Mouse (Mus musculus) cerebellum, postnatal 4 days (tissue): ENCODE data around the gene Gdf15.
A peak's percentile ranks its signal among the peaks of the same experiment; 100 is the strongest.

Experiments used
- DNase-seq, 2 experiments: peaks; one replicate each; pipeline ENCODE4 v3.0.0; 2022; ENCODE audit warnings: low spot score in 2 of 2, mixed read lengths in 1 of 2

Gene Gdf15

DNA sequence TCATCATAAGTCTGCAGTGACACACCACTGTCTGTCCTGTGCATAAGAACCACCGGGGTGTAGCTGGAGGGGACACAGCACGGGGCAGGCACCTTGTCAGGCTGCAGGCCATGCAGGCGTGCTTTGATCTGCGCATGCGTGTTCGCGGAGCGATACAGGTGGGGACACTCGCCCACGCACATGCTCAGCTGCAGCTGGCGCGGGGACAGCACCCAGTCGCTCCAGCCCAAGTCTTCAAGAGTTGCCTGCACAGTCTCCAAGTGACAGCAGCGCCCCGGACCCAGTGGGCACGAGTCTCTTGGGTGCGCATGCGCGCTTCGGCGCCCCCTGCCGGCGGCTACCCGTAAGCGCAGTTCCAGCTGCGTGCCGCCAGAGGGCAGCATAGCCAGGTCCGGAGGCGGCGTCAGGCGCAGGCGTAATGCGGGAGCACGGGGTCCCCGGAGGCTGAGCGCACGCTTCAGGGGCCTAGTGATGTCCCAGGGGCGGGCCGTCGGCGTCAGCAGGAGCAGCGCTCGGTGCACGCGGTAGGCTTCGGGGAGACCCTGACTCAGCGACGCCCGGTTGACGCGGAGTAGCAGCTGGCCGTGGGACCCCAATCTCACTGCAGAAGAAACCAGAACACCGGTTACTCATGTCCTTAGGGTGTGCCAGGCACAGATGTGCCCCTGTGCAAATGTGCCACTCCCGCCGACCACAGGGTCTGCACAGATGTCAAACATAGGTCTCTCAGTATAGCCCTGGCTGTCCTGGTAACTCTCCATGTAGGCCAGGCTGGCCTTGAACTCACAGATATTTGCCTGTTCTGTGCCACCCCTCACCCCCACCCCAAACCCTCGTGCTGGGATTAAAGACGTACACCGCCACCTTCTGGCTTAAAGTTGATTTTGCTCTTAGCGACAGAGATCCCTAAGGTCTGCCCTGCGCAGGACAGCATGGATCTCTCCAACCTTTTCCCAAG, 2.4 kb downstream of the Gdf15 start:
- peak; percentile 79 to 92 for DNase-seq

DNA sequence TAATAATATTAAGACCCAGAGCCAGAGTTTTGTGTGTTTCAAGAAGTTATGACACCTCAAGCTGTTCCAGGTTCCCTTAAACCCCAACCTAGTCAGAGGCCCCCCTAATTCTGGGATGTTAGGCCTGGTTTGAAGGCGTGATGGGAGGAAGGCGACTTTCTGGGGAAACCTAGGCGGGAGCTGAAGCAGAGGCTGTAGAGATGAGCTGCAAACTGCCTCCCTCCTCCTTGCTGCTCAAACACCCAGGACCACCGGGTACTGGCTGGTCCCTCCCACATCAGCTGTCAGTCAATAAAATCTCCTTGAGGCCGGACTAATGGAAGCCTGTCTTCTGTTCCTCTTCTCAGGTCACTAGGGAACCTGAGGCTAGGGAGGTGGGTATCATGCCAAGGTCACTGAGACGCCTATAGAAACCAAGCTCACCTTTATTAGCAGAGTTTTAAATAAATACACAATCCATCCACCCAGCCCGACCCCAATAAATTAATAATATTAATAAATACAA, 3.2 kb downstream of the Gdf15 start:
- no peak for DNase-seq

DNA sequence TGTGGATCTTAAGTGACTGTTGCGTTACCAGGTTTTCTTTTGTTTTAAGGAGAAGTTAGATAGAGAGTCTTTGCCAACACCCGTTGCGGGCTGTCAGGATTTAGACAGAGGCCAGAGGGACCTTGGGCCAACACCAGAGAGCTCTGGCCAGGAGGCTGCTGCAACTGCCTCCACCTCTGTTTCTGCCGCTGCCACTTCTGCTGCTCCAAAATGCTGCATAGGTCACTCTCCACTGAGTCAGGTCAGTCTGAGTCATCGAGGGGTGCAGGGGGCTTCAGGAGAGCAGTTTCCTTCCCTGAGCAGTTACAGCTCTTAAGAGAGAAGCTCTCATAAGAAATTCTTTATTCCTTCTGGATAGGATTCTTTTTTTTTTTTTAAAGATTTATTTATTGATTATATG, 5.2 kb downstream of the Gdf15 start:
- DNase-seq: no peak

DNA sequence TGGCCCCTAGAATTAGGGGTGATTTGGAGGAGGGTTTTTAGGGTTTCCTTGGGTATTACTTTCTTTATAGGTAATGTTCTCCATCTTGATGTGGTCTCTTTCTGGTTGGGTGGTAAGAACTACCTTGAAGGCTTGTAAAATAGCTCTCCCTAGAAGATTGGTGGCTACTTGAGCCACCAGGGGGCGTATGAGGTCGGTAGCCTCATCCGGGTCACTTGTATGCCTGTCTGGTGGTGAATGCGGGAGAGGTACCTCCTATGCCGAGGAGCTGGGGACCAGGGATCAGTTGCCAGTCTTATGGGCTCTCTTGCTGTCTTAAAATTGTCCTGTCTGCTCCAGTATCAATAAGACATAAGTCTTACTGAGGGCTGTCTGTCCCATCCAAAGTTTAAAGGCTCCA, 7.2 kb downstream of the Gdf15 start:
- DNase-seq: no peak

DNA sequence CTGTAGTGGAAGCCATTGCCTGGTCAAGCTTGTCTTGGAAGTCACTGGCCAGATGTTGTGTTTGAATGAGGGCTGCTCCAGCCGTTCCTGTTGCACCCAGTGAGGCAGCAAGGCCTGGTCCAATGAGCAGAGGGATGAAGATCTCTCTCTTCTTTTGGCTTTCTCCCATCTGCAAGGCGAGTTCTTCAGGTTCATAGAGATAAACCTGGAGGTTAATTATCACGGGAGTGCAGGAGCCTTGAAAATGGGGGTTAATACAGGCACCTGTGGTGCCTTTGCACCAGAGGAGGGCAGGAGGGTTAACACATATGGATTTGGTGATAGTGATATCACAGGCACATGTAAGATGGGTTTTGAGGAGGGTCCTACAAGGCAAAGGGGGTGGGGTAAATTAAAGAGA, 10.0 kb downstream of the Gdf15 start:
- no peak for DNase-seq

DNA sequence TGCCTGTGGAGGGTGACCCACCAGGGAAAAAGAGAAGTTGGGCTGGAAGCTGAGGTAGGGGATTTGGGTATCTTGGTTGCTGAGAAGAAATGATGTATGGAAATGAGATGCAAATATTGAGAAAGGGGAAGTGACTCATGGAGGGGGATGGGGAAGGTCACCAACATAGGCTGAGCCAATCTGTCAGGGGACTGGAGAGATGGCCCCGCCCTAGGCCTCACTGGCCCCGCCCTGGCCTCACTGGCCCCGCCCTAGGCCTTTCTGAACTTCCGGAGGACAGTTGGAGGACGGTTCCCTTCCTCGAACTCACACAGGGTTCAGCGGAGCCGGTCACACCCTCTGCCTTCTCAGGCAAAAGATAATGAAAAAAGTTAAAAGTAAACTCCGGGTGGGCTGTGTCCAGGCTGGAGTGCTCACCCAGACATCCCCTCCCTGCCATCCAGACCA, 13.3 kb downstream of the Gdf15 start:
- no peak for DNase-seq

DNA sequence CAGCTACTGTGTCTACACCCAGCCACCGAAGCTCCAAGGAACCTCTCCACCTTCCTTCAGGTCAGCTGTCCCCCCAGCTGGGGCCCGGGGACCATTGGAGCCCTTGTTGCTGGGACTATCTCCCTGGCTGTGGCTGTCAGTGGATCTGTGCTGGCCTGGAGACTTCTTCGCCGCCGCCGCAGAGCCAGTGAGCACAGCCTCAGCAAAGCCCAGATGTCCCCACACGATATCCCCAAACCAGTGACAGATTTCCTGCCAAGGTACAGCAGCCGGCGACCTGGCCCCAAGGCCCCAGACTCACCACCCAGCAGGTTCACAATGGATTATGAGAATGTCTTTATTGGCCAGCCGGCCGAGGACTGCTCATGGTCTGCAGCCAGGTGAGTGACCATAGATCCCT, 14.3 kb downstream of the Gdf15 start:
- no peak for DNase-seq

DNA sequence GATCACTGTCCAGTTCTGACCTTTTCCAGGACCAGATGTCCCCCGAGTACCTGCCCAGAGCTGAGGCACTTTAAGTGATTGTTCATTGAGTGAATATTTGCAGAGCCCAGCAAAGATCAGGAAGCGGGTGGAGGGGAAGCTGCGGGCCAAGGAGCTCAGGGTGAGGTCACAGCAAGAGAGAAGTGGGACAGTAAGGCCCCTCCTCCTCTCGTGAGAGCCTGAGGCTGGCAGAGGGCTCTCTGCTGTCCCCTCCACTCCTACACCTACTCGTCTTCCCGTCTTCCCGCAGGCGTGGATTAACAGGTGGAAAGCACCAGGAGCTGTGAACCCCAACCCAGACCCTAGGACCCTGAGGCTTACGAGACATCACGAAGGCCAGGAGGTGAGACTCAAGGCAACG, 15.6 kb downstream of the Gdf15 start:
- no peak for DNase-seq

DNA sequence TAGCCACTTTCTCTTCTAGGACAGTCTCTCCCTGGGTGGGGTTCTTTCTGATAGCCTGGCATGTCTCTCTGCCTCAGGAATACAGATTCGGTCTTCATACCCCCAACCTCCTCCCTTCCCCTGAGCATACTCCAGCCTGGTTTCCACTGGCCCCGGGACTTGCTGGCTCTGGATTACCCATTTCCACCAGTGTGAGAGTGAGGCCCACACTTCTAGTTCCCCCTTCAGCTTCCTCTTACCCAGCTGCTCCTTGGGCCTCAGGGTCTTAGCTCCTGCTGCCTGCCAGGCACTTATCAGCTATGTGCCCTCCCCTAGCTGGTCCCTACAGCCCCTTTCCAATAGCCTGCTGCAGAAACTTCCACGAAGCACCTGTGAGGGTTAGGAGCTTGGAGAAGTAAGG, 16.4 kb downstream of the Gdf15 start, which contains the start of gene Lrrc25:
Lrrc25 (plus strand) TSS at position 262 of the 400 bp plus-strand sequence.
- DNase-seq: no peak

DNA sequence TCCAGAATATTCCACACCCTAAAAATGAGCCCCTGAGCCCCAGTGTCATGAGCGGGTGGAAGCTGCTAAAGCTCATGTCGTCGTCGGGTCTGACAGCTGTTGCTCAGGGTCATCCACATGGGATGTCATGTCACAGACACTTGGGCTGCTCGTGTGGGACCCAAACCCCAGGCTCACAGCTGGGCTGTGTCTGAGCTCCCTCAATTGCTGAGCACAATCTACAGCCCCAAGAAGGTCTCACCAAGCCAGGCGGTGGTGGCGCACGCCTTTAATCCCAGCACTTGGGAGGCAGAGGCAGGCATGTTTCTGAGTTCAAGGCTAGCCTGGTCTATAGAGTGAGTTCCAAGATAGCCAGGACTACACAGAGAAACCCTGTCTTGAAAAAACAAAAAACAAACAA, 17.0 kb downstream of the Gdf15 start:
- DNase-seq: no peak

DNA sequence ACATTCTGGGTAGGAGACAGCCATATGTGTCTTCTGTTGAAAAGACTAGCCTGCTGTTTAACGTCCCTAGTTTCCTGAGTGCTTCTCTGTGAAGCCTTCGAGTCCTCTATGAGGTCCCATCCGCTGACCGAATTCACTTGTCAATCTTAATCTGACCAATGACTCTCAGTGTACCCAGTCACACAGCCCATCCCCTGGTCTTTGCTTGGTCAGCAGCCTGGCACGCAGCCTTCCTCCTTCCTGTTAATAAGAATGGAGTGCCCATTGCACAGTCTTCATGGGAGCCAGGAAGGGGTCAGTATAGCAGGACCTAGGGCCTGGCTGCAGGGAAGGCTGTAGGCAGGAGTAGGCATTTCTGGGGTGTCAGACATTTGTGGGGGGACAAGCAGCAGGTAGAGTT, 17.8 kb downstream of the Gdf15 start:
- no peak for DNase-seq

DNA sequence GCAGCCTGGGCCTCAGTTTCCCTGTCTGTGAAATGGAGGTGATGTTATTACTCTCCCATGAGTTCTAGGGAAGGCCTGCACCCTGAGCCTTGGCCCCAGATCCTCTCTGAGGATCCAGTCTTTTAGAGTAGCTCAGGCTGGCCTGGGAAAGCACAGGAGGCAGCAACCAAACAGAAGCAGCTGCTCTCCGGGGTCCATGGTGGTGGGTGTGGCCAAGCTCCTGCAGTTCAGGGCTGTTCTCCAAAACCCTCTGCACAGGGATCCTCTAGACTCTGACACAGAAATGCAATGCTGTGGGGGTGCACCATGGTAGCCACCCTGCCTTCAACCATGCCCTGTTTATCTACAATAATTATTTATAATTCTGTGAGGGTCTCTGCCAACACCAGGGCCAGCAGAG, 18.5 kb downstream of the Gdf15 start:
- no peak for DNase-seq

DNA sequence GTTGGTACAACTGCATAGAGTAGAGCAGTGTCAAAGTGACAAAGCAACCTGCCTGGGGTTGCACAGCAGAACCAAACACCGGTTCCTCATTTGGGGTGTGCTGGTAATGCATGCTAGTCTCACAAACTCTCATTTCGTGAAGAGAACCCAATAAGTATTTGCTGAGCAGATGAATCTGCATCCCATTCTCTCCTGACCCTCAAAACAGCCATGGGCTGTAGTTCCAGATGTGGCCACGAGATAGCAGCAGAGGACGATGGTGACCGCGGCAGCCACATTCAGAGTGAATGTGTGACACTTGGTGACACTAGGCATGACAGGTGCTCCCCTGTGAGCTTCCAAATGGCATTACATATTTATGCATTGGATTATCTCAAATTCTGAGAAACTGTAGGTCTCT, 20.4 kb downstream of the Gdf15 start:
- peak; percentile 90 to 91 for DNase-seq

DNA sequence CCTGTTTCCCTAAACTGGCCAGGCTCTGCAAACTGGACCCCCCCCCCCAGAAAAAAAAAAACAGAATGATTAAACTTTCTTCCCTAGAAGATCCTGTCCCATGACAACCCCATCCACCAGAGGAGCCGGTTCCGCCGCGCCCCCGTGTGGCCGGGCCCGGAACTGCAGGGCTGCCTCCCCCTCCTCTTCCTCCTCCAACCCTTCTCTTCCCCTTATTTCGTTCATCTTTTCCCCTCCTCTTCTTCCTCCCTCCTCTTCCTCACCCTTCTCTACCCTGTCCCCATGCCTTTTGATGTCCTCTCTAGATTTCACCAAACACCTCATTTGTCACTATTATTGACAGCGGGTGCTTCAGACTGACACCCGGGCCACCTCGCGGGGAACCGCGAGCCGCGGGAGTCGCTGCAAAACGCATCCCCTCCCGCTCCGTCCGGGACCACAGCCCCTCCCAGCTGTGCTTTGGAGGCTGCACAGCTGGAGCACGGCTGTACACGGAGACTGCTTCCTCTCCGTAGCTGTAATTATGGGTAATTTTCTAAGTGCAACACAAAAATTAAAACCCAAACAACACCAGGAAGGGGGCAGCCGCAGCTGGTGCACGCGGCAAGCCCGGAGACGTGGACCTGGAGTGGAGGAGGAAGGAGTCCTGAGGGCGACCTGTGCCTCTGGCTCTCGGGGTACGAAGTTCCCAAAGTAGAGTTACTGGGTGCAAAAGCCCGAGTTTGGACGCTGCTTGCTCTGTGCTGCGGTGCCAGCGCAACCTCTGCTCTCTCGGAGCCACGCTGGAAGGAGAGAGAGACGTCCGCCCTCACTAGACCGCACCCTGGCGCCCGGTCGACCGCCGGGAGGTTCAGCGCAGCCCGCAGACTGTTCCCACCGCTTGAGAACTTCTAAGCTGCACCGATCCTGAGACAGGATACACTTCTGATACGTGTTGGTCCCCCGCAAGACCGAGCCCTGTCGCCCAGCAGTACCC, 21.2 kb downstream of the Gdf15 start:
- DNase-seq: peak; percentile 81 to 86

DNA sequence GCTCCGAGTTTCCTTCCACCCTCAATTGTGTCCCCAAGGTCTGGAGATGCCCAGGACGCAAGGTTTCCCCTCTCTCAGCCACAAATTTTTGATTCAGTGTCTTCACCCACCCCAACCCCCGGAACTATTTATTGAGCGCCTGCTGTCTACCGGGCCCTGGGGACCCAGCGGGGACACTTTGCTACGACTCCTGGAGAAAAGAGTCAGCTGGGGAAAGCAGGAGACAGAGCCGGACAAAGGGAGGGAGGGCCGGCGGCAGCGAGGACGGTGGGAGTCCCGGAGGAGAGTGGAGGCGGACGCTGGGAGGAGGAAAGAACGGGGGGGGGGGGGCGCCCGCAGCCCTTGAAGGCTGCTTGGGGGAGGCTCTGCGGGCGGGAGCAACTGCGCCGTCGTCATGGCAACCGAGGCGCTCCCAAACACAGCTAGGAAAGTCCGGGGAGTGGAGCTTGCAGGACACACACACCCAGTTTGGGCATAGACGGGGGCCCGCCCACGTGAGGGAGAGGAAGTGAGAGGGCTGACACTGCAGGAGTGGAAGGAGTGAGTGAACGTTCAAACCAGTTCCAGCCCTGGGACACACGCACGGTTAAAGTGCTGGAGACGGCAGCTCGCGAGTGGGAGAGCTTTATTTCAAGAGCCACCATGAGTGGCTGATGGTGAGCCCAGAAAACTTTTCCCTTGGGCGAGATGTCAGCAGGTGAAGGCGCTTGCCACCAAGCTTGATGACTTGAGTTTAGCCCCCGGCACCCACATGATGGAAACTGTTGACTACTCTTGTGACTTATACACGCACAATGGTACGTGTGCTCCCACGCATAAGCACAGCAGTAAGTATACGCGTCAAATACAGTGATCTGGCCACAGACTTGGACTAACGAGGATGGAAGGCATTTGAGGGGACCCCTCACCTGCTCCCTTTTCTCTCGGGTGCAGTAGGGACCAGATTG, 22.1 kb downstream of the Gdf15 start:
- DNase-seq: peak in 1 of 2 experiments; percentile 57

DNA sequence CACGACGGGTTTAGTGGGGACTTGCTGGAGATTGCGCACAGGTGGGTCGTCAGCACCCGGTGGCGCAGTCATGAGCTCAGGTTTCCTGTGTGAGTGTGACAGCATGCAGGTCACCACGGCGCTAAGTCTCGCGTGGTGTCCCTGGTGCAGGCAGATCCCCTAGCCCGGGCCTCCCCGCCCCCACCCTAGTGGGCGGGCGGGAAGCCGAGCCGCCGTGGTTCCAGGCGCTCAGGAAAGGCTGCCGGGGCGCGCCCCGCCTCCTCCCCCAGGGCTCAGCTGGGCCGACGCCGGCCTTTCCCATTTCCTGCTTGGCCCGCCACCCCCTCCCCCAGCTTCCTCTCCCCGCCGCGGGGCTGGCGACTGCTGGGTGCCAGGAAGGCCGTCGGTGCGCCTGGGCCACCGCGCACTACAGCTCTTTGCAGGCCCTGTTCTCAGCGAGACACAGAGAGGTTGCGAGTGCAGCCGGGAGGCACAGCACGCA, 22.8 kb downstream of the Gdf15 start:
- peak in 1 of 2 experiments; percentile 69 for DNase-seq

DNA sequence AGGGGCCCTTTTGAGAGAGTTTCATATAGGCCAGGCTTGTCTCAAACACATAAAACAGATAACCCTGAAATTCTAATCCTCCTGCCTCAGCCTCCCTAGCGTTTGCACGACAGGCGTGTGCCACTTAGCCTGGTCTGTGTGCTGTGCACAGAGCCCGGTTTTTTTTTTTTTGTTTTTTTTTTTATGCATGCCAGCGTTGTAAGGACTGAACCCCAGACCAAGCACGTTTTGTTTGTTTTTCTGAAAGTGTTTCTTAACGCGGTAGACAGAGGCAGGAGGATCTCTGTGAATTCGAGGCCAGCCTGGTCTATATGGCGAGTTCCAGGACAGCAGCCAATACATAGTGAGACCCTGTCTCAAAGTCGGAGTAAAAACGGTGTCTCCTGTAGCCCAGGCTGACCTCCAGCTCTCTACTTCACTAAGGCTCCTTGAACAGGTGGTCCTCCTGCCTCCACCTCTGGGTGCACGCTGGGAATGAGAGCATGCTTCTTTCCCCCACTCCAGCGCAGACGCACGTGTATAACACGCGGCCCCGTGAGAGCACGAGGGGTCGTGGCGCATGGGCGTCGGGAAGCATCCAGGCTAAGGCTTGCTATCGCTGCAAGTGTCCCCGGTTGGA, 23.4 kb downstream of the Gdf15 start, which contains the start of gene Ssbp4:
Ssbp4 (minus strand) TSS at position 124 of the 619 bp plus-strand sequence.
- DNase-seq: no peak

DNA sequence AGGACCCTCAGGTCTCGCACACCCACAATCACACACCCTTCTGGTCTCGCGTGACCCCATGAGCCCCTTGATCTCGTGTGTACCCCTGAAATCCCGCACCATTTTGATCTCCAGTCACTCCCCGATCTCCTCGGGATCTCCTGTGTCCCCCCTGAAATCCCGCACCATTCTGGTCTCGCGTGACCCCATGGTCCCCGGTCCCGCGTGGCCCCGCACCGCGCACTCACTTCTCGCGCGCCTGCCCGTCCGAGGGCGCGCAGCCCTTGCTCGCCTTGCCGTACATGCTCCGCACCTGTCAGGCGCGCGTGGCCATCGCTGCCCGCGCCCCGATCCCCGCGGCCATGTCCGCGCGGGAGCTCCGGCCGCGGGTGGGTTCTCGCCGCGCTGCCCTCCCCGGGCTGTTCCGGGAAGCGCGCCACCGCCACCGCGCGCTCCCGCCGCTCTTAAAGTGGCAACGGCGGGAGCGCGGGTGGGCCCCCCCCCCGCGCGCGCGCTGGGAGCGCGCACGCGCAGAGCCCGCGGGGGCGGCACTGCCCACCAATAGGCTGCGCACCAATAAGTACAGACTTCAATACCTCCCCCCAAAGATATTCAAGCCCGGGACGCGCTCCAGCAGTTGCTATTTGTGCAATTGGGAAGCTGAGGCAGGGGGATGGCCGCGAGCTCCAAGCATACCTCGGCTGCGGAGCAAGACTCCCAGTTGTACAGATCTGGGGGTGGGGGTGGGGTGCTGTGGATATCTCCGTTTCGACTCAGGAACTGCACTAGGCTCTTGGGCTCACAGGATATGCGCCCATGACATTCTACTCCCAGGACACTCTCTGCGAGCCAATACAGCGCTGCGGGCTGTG, 24.1 kb downstream of the Gdf15 start:
- peak in 1 of 2 experiments; percentile 63 for DNase-seq

DNA sequence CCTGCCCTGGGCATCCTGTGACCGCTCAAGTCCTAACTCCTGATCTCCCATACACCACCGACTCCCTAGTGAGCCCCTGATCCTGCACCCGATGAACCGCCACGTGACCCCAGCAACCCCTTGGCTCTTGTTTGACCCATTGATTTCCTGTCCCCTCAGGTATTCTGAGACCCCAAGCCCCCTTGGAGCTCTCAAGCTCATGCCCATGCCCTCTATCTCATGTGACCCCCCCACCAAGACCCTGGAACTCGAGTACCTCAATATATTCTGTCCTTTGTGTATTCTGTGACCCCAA, 24.7 kb downstream of the Gdf15 start:
- no peak for DNase-seq
